Mouse (Mus musculus) 3134 (cell line): ENCODE data around the gene E2f2.

ENCODE experiments used
- DNase-seq: peaks from one replicate; pipeline ENCODE4 v3.0.0-alpha.2; 2011; ENCODE audit warnings: low spot score; ENCODE audit not compliant: insufficient read length; ENCODE audit errors: extremely low read depth

E2f2 gene

DNA sequence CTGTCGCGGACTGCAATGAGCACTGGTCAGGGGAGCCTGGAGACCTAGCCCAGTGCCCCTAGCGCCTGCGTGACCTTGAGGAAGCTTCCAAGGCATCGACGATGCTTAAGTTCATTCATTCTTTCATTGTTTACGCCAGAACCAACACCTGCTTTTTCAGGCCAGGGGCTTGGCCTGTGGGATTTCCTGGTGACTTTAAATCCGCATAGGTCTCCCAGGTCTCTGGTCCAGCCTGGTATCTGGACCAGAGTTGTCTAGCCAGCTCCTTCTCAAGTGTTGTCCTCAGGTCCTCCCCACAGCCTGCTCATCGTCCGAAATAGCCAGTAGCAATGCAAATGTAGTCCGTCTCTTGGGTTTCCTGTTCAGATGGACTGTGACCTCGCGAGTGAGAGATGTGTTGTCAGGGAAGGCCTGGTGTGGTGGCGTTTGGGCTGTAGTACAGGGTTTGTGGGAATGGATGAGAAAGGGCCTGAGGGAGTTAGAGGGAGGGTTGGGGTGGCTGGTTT, 1.1 kb downstream of the E2f2 start:
- DNase-seq: peak; percentile 49

DNA sequence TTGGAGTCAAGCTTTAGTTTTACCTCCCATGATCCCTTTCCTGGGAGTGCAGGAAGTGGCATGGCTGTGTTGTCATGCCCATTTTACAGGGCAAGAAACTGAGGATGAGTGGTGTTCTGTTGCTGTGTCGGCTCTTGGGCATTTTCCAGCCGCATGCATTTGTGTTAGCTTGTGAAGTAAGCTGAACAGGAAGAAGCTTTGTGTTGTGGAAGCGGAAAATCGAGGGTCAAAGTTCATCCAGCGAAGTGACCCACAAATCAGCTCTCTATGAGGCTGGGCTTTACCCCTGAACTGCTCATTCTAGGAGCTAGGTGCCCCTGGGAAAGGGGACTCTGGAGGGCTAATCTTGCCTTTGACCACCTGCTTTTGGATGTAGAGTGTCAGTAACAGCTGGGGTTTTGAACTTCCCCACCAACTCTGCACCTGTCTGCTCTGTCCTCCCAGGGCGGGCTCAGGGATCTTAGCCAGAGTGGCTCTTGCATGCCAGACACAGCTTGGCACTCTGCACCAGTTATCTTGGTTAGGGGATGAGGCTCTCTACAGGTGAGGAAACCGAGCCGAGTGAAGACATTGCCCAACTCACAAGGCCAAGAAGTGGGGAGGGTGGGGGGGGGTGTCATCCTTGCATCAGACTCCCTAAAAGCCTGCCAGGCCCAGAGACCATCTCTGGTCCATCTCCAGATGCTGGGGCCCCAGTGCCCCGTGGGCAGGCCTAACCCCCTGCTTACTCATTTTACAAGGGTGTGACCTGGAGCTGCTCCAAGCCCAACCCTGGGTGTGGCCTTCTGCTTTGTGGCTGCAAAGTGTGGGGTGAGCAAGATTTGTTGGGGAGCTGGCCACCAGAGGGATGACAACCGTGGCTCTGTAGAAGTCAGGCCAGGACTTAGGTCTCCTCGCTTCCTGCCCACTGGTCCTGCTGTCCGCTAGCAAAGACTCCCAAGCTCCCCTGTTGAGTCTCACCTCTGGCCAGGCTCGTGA, 2.3 kb downstream of the E2f2 start:
- DNase-seq: peak; percentile 79

DNA sequence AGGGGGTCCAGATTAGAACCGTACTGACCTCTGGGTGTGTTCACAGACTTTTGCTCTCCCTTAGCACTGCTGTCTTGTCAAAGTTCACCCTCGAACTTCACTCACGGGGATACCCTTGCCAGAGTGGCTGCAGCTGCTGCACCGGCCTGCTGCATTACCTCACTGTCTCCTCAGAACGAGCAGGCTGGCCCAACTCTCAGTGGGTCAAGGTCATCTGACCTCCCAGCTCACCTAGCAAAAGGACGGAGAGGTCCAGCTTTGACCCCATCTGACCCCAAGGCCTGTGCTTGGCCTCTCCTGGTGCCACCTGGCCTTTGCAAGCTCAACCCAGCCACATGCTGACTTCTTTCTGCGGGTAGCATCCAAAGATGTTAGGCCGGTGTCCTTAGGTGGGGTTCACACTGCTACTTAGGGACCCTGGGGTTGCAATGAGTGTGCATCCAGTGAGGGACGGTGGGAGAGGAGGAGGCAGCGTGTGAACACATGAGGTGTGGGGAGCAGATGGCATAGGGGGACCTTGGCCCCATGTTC, 3.9 kb downstream of the E2f2 start:
- DNase-seq: no peak

DNA sequence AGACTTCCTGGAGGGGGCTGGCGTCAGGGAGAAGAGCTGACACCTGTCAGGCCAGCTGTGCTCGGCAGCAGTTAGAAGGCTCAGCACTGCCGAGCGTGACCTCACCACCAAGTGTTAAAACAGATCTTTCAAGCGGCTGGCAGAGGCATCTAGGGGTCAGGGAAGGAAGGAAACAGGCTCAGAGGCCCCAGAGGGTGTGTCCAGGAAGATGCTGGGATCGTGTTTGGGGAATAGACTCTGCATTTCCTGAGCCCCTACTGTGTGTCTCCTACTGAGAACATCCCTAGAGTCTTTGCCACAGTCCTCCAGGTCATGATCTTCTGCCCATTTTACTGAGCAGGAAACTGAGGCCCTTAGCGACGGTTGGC, 5.0 kb downstream of the E2f2 start:
- no peak for DNase-seq

GRCm38 (mm10) chr4:136177612-136178474, 5.6 kb downstream of the E2f2 start:
- DNase-seq: peak; percentile 81

DNA sequence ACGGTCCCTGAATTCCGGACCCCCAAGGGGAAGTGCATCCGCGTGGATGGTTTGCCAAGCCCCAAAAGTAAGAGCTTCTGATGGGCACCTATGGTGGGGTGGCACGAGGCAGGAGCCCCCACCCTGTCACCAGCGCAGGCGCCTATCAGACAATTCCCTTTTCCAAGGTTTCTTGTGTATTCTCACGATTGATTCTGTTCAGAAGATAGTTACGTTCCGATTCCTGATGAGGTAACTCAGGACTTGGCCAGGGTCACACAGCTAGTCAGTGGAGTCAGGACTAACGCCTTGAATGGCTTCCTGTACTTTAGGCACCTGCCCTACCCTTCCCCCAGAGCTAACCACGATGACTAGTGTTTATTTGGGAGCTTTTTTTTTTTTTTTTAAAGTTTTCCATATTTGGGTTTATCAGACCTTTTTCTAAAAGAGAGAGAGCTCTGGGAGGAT, 6.3 kb downstream of the E2f2 start:
- no peak for DNase-seq

DNA sequence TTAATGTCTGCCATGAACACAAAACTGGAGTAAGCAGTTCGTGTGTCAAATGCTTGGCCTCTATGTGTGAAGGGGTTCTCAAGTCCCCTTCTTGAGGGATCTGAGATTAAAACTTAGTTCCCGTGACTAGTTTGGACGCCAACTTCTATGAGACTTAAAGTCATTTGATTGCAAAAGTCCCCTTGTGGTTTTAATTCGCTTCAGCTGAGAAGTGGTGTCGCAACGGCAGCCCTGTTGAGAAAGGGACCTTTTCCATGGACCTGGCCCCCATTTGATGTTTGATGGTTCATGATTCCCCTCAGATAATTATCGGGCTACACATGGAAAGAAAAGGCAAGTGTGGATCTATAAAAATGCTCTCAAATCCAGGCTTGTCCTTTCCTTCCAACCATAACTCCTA, 7.3 kb downstream of the E2f2 start:
- DNase-seq: no peak

- DNase-seq: no peak
These were observed 7.8 kb downstream of the E2f2 start for GRCm38 (mm10) chr4:136179998-136180397.

DNA sequence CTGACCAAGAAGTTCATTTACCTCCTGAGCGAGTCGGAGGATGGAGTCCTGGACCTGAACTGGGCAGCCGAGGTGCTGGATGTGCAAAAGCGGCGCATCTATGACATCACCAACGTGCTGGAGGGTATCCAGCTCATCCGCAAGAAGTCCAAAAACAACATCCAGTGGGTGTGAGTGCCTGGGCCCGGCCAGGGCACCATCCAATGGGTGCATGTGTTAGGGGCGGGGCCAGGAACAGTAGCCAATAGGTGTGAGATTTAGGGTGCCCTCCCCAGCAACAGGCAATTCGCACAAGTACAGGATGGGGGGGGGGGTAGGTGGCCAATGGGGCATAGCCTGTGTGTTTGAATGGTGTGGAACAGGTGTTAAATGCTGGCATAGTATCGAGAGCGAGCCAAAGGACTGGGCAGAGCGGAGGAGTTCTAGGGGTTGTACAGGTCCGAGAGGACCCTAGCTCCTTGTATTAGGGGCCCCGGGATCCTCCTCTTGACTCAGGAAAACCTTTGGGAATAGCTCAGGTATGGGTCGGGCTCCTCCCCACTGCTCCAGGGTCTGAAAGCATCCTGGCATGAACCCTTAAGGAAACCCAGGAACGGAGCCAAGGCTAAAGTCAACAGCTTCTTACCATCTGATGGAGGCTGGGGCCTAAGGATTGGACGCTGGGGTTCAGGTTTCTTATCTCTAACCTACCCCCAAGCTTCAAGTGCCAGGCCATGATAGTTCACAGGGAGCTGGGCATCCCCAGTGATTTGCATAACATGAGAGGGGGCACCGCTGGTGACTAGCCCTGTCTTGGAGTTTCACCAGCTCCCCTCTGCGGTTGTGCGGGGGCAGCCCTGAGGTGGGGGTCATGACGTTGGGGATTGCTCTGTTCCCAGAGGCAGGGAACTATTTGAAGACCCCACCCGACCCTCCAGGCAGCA, 8.5 kb downstream of the E2f2 start:
- DNase-seq: peak; percentile 77

GRCm38 (mm10) chr4:136181367-136181766, 9.2 kb downstream of the E2f2 start:
- DNase-seq: no peak

DNA sequence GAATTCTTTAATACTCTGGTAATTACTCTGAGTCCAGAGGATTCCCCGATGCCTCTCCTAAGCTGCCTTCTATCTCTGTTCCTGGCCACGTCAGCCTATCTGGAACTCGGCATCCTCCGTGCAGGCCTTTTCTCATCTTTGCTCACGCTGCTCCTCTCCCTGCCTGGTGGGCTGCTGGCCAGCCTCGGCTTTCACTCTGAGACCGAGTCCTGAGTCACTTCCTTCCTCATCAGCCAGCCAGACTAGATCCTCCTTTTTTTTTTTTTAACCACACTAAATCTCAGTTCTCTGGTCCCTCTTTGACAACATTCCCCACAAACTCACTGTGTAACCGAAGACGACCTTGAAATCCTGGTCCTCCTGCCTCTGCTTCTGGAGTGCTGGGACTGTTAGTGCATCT, 13.2 kb downstream of the E2f2 start:
- peak; percentile 71 for DNase-seq

- no peak for DNase-seq
These were observed 14.1 kb downstream of the E2f2 start for GRCm38 (mm10) chr4:136186315-136186714.

DNA sequence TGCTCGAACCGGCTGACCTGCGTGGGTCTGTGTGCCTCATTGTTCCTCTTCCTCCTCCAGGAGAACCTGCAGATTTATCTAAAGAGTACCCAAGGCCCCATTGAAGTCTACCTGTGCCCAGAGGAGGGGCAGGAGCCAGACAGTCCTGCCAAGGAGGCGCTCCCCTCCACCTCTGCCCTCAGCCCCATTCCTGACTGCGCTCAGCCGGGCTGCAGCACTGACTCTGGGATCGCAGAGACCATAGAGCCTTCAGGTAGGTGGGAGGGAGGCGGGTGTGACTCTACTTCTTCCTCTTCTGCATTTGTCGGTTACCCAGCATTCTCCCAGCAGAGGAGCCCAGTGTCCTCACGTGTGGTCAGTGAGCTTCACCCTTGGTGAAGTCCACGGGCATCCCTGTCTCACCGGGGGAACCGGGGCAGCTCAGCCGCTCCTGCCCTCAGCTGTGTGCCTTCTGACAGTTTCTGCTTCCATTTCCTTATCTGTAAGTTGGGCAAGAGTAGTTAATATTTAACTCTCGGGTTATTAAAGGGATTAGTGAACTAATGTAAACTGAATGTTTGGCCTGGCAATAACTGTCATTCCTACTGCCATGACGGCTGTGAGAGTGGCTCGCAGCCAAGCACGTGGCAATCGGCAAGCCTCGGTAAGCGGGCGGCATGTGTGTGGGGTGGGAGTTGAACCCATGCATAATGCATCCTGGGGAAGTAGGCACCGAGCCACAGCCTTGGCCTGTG, 14.7 kb downstream of the E2f2 start:
- DNase-seq: no peak

GRCm38 (mm10) chr4:136188973-136189737, 17.0 kb downstream of the E2f2 start:
- no peak for DNase-seq

DNA sequence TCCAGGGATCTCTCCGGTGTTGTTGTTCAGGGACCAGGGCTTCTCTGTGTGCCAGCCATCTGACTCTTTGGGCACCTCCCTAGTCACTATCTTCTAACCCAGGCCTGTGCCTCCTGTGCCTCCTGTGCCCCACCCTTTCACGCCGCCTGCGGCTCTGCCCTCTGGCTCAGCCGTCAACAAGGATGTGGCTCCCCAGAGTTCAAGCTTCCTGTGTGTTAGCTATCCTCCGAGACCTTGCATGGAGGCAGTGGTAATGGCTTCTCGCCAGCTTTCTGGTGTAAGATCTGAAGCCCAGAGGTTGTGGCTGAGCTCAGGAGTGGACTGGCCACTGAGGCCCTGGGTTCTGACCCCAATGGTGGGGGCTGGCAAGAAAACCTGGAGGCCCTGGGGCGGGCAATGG, 17.7 kb downstream of the E2f2 start:
- no peak for DNase-seq

DNA sequence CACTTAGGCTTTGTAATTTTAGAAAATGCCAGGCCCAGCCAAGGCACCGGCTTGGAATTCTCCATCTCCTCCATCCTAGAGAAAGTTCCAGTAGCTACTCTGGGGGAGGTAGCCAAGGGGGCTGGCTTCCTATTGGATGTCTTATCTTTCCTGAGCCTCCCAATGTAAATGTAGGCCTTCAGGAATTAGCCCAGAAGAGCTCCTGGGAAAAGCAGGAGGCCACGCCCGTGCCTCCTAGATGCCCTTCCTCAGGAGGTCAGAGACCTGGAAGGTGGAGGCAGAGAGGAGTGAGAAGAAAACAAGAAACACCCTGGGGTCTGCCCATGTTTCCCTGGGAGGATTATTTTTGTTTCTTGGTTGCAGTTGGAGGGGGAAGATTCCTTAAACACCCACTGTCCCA, 21.4 kb downstream of the E2f2 start:
- DNase-seq: no peak

DNA sequence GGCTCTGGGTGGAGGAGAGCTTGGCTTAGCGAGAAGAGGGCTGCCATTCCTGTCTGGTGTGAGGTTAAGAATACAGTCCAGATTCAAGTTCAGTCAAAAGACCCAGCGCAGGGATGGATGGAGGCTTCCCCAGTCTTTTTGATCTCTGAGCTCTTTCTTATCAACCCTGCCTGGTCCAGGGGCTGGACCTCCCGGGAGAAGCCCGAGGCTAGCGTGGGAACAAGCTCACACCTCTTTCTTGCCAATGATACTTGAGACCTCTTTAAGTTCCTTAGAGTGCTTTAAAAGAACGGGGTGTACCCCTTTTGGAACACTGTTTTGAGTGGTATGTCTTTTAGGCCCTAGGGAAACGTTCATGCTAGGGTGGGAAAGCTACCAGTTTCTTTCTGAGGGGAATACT, 22.8 kb downstream of the E2f2 start:
- no peak for DNase-seq

- no peak for DNase-seq
These were observed 23.4 kb downstream of the E2f2 start for GRCm38 (mm10) chr4:136195629-136196028.

DNA sequence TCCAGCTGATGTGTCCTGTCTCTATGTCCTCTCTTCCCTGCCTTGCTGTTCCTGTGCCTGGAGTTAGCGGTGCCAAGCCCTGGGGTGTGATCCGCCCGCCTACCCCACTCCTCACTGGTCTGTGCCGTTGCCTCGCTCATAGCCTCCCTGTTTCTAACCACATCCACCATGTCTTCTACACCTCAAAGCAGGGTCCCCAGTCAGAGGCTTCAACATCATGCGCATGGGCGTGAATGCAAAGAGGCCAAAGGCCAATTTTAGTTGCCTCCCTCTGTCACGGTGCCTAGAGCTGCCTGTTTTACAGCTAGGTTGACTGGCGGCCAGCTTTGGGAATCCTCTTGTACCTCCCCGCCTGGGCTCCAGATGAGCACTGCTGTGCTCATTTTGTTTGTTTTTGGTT, 24.0 kb downstream of the E2f2 start:
- DNase-seq: no peak
